Mouse (Mus musculus): ENCODE data around the gene Tlr12.
A peak's percentile ranks its signal among the peaks of the same experiment; 100 is the strongest.
"Not testable (repeated sequence)": the region's sequence is repeated elsewhere in the genome, so short reads cannot be mapped to it uniquely, and the experiment has no call there.

Gene Tlr12

GRCm38 (mm10) chr4:128620572-128620971, 2.2 kb upstream of the Tlr12 start:
- DNase-seq (ENCODE audit: low spot score in 2 of 2) = no peak

- DNase-seq (ENCODE audit: low spot score in 2 of 2) = no peak
Measured at GRCm38 (mm10) chr4:128618963-128619362, 544 bp upstream of the Tlr12 start.

DNA sequence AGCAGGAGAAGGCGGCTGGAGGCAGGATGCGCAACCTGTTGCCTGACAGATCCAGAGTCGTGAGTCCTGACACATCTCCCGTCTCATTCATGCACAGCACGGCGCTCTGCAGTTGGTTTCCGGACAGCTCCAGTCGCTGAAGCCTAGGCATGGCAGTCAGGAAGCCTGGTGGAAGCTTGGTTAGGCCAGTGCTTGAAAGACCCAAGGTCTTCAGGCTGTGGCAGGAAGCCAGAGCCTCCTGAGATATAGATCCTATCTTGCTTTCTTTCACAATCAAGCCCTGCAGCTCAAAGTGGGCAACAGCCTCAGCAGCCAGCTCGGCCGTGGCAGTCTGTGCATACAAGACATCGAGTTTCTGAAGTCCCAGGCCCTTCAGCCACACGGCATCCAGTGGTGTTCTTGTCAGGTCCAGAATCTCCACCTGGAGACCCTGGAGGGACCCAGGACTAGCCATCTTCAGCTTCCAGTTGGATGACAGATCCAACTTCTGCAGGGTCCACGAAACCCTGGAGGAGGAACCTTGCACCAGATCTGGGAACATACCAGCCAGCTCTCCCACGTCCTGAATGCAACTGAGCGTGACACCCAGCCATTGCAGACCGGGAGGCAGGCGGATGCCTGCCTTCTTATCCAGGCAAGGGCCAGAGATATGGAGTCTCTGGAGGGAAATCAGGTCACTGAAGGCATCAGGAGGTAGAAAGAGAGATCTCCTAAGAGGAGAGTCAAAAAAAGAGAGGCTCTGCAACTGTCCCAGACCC, 877 bp downstream of the Tlr12 start:
- DNase-seq (ENCODE audit: low spot score in 2 of 2) = no peak

DNA sequence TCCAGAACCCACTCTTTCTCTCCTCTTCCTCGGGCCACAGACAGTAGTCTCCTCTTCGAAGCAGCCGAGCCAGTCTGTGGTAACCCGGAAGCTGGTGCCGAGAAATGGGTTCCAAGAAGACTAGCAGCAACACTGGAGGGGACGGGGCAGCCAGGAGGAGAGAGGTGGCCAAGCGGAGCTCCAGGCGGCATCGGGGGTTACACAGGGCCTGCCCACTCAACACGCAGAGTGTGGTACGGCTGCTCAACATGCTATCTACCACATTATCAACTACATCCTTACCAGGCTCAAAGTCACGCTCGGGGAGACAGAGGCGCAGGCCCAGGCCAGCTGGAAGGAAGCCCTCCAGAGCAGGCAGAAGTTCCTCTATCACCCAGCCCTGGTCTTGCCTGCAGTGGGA, 2.7 kb downstream of the Tlr12 start:
- no peak for DNase-seq (ENCODE audit: low spot score in 2 of 2)

DNA sequence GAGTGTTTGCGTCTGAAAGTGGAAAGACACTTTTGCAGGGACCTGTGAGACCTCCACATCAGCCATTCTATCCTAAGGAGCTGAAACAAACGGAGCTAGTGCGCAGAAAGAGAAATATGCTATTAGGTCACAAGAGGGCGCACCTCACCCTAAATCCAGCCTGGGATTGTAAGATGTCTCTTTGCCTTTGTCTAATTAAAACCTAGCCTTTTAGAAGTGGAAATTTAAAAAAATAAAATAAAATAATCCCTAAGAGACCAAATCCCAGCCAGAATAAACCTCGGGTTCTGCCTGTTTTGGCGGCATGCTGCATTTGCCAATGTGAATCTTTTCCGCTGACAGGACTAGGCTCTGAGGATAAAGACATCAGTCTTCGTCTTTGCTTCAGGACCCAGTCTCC, 5.1 kb downstream of the Tlr12 start:
- DNase-seq (ENCODE audit: low spot score in 2 of 2) = no peak

- DNase-seq (ENCODE audit: low spot score in 2 of 2) = not testable (repeated sequence)
Measured at GRCm38 (mm10) chr4:128611726-128612125, 6.7 kb downstream of the Tlr12 start.

DNA sequence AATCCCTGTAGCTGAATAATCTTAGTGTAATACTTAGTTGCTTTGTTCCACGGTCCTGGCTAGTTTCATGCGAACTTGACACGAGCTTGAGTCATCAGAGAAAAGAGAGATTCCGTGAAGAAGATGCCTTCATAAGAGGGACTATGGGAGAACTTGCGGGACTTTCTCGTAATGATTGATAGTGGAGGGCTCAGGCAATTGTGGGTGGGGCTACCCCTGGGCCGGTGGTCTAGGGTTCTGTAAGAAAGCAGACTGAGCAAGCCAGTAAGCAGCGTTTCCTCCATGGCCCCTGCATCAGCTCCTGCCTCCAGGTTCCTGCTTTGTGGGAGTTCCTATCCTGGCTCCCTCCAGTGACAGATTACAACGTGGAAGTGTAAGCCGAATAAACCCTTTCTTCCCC, 7.7 kb downstream of the Tlr12 start:
- no peak for DNase-seq (ENCODE audit: low spot score in 2 of 2)

- peak; percentile 89 for DNase-seq (ENCODE audit: low spot score in 2 of 2)
Measured at GRCm38 (mm10) chr4:128609925-128610402, 8.5 kb downstream of the Tlr12 start, which contains the start of gene Zscan20. TSS of gene Zscan20 (minus strand) at chr4:128610098.

DNA sequence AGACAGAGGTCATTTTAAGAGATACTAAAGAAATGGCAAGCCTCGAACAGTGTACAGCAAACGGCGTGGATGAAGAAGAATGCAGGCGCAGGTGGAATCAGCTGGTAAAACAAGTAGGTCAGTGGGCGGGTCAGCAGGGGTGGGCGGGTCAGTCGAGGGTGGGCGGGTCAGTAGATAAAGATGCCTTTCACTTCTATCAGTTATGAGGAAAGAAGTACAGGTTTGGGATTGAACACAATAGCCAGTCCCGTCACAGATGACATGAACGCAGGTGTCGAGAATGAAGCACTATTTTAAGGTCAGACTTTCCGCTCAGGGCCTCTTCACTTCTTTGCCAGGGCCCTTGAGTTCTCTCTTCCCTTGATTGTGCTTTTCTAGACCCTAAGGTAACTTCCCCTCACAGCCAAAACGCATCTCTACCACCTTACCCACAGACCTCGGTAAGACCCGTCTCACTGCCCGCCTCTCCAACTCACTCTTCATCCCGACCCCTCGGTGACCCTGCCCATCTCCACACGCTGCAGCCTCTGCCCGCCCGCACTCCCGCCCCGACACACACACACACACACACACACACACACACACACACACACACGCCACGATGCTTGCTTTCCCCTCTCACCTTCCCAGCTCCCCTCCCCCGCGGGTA, 9.0 kb downstream of the Tlr12 start:
- DNase-seq (ENCODE audit: low spot score in 2 of 2) = no peak

DNA sequence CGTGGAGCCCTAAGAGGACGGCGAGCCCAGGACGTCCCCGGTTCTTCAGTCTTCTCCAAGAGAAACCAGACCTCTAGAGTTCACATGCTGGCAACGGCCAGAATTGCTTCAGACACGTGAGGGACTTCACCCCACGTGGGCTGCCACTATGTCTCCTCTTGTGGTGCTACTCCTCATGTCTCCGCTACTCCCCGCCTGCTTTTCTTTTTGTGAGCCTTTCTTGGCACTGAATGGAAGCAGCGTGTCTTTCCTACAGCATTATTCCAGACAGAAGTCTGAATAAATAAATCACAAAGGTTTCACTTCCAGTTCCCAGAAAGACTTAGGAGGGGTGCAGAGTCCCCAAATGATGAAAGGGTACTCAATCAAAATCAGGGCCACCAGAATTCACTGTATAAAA, 10.8 kb downstream of the Tlr12 start:
- DNase-seq (ENCODE audit: low spot score in 2 of 2) = no peak

DNA sequence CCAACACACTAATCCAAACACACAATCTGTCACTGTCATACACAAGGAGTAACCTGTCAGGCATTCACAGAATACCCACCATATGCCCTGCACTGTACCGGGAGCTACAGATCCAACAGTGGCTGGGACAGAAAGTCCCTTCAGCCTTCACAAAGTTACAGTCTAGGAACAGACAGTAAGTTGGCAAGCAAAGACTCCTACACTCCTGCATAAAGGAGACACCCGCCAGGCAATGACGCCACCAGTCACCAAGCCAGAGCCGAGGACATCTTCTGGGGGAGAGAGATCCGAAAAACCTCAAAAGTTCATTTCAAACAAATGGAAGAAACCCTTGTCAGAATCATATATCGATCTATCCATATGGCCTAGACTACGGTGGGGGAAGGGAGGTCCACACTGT, 11.8 kb downstream of the Tlr12 start:
- no peak for DNase-seq (ENCODE audit: low spot score in 2 of 2)

DNA sequence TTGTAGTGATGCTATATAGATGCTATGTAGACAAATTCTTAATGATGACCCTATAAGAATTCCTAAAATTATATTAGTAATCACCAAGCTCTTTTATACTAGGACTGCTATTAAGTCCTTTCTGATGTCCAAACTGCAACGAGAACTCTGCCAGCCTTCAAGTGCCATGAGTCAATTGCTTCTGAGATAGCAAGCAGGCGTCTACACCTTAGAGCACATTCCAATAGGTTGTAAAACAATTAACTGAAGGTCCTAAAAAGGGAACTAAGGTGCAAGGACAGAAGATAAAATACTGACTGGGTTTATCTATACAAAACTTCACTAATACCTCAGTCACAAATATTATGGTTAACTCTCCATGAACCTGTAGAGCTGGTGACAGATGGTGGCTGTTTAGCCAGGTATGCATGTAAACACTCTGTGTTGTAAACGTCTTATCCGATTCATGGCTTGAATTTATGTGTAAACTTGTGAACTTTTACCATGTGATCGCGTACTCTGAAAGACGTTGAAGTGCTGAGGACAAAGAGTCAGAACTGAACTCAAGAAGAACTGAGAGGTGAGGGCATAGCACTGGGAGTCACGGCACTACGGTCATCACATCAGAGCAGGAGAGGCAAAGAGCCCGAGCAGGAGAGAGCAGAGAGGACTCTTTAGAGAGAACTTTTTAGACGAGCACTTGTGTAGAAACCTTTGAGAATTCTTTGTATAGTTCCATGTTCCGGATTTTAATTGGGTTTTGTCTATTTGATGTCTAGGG, 20.4 kb downstream of the Tlr12 start:
- DNase-seq (ENCODE audit: low spot score in 2 of 2) = no peak

DNA sequence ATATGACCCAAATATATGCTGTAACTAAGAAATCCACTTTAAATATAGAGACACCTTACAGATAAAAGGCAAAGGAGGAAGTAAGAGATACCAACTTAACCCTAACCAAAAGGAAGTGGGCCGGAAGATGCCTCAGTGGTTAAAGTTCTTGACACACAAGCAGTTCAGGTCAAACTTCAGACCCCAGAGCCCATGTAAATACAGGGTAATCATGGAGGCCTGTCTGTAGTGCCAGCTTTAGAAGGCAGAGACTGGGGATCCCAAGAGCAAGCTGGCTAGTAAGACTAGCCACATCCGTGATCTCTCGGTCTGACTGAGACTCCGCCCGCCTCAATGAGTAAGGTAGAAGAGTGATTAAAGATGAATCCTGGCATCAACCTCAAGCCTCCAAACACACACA, 24.4 kb downstream of the Tlr12 start:
- DNase-seq (ENCODE audit: low spot score in 2 of 2) = no peak

- DNase-seq (ENCODE audit: low spot score in 2 of 2) = no peak
Measured at GRCm38 (mm10) chr4:128593286-128593685, 25.1 kb downstream of the Tlr12 start.

DNA sequence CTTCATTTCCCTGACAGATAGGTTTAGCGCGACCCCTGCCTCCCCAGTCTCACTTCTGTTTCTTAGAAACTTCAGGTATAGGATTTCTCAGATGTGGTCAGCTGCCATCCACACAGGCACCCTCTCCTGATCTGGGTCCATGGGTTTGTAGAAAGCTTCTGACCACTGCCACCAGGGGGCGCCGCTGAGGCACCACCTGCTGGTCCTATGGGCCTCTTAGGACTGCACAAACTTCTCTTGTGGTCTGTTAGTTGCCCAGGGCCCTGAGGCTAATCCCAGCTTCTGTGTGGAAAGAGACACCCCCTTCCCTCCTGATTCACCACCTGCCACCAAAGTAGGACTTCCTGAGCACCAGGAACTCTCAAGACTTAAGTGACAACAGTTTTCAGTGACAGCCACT, 39.2 kb downstream of the Tlr12 start:
- peak; percentile 45 to 85 for DNase-seq (ENCODE audit: low spot score in 2 of 2)

DNA sequence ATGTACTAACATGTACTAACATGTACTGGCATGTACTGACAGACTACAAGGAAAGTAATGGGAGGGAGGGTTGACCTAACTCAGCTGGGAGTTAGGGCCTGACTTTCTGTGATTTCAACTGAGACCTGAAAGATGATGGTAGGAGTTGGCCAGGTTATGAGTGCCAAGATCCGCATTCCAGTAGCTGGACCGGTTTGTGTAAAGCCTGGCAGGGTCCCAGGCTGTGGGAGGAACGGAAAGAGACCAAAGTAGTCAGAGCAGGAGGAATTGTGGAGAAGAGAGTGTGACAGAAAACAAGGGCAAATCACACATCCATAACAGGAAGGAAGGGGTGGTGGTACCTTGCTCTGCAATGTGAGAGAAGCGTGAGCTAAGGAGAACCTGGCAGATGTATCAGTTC, 42.6 kb downstream of the Tlr12 start:
- no peak for DNase-seq (ENCODE audit: low spot score in 2 of 2)
